Mouse (Mus musculus): Measurements from ENCODE around the gene Ccr9.

GRCm38 (mm10) chr9:123806267-123806666 lies 128.0 kb downstream of the Ccr9 start, which contains the start of gene Cxcr6:
- TF ChIP-seq CTCF (IDR thresholded peaks at IDR 0.05; ENCODE audit: low read depth) (no peak), EP300 (IDR thresholded peaks at IDR 0.05; ENCODE audit: low read depth) (no peak)
